Mouse (Mus musculus): ENCODE measurements at regions not wholly inside any gene's neighbourhood (a gene's known extent, or its start where the extent isn't known, plus 50 kb on each side); places are given as distances from the start of the nearest gene placed in this dataset.

GRCm38 (mm10) chr8:89246342-89246741 lies 202.4 kb upstream of the Sall1 start:
- no peak for ATAC-seq (replicated peaks; ENCODE audit: low read depth, poor library complexity, severe bottlenecking)

- no peak for ATAC-seq (replicated peaks; ENCODE audit: low read depth, poor library complexity, severe bottlenecking)
Observed at GRCm38 (mm10) chr8:89245131-89245751, 201.3 kb upstream of the Sall1 start.

DNA sequence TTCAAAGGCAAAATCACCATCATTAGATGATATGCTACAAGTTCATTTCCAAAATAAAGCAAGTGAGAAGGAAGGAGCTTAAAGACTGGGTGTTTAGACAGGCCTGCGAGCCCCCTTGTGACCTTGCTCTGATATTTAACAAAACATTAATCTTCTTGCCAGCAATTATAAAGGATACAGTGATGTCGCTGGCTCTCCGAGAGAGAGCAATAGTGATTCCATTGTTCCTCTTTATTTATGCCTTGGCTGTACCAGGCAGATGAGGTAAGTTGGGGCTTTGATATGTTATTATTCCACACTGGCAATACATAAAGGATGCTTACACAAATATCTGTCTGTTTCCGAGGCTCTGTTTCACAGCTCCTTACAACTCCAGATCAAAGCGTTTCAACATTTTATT lies 197.7 kb upstream of the Sall1 start:
- ATAC-seq (replicated peaks; ENCODE audit: low read depth, poor library complexity, severe bottlenecking), result no peak

- no peak for ATAC-seq (replicated peaks; ENCODE audit: low read depth, poor library complexity, severe bottlenecking)
Observed at GRCm38 (mm10) chr8:89239626-89240025, 195.7 kb upstream of the Sall1 start.

DNA sequence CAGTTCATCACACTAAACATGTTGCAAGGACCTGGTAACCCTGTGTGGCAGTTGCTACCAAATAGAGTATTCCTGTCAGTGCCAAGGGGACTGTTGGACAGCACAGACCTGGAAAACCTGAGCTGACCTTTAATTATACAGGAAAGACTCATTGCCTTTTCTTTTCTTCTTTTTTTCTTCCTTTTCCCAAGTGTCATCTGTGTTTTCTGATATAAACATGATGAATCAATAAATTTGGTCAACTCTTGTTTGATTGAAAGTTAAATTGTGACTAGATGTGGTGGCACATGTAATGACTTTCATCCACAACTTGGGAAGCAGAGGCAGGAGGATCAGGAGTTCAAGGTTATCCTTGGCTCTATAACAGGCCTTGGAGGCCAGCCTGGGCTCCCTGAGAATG lies 190.1 kb upstream of the Sall1 start:
- ATAC-seq (replicated peaks; ENCODE audit: low read depth, poor library complexity, severe bottlenecking), result no peak

- no peak for ATAC-seq (replicated peaks; ENCODE audit: low read depth, poor library complexity, severe bottlenecking)
Observed at GRCm38 (mm10) chr8:89232318-89232717, 188.4 kb upstream of the Sall1 start.

GRCm38 (mm10) chr8:89229144-89229543 lies 185.2 kb upstream of the Sall1 start:
- ATAC-seq (replicated peaks; ENCODE audit: low read depth, poor library complexity, severe bottlenecking), result no peak

GRCm38 (mm10) chr8:89220870-89221269 lies 176.9 kb upstream of the Sall1 start:
- ATAC-seq (replicated peaks; ENCODE audit: low read depth, poor library complexity, severe bottlenecking), result no peak

DNA sequence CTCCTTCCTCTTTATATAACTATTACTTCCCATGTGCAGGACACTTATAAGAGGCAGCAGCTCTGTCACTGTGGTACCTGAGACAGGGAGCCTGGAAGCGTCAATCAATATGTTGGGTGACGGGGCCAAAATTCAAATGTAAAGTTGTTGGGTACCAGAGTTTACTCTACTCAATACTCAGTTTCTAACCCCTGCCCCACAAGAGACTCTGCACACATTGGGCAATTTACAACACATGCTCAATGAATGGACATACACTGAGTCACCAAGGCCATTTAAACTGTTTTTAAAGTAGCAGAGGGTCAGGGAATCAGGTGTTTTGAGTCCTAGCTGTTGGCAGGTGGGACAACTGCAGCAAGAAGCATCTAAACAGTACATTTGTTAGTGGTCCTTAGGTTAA lies 176.4 kb upstream of the Sall1 start:
- ATAC-seq (replicated peaks; ENCODE audit: low read depth, poor library complexity, severe bottlenecking), result no peak

GRCm38 (mm10) chr8:89219156-89219555 lies 175.2 kb upstream of the Sall1 start:
- ATAC-seq (replicated peaks; ENCODE audit: low read depth, poor library complexity, severe bottlenecking), result no peak

DNA sequence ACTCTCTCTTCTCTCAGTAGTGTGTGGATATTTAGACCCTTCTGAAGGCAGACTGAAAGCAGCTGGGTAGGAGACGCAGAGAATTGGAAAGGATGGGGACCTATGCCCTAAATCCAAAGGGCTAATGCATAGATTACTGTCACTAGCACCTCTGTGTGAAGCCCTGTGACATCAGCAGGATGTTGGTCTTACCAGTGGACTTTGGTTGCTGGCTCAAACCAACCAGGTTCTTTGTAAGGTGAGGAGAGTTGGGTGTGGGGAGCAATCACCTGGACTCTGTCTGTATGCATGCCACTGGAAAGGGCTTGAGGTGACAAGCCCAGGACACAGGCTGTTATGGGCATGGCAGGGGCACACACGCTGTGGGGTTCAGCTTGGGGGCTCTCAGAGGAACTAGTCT lies 173.7 kb upstream of the Sall1 start:
- ATAC-seq (replicated peaks; ENCODE audit: low read depth, poor library complexity, severe bottlenecking), result no peak

- no peak for ATAC-seq (replicated peaks; ENCODE audit: low read depth, poor library complexity, severe bottlenecking)
Observed at GRCm38 (mm10) chr8:89211931-89212330, 168.0 kb upstream of the Sall1 start.

DNA sequence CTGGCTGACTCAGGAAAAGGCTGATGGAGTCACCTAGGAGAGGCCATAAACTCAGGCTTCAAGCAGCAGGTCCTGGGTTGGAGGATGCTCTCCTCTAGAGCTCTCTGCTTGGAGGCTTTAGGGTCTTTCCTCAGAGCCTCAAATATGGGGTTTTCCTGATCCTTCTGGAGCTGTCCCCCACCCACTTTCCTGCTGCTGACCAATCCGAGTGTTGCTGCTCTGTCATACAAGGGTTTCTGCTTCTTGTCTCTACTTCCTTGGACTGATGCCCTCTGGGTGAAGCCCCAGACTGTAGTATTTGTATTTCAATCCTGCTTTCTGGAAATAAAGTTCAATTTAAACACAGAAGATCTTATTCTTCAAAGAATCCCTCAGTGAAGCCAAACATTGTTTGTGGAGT lies 166.7 kb upstream of the Sall1 start:
- ATAC-seq (replicated peaks; ENCODE audit: low read depth, poor library complexity, severe bottlenecking), result no peak

GRCm38 (mm10) chr8:89207891-89208290 lies 163.9 kb upstream of the Sall1 start:
- no peak for ATAC-seq (replicated peaks; ENCODE audit: low read depth, poor library complexity, severe bottlenecking)

- no peak for ATAC-seq (replicated peaks; ENCODE audit: low read depth, poor library complexity, severe bottlenecking)
Observed at GRCm38 (mm10) chr8:89202484-89203096, 158.6 kb upstream of the Sall1 start.

DNA sequence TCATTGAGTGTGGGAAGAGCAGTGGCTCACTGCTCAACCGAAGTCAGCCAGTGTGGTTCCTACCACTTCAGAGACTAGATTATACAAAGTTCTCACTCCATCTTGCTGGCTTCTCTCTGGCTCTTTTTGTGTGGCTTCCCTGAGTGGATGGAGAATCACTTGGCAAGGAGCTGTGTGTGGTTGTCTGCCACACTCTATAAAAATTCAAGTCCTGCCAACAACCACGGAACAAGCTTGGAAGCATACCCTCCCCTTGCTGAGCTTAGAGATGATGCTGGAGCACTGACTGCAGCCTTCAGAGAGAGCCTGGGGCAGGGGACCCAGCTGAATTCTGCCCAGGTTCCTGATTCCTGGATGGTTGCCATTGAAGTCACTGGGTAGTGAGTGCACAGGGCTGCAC lies 156.3 kb upstream of the Sall1 start:
- no peak for ATAC-seq (replicated peaks; ENCODE audit: low read depth, poor library complexity, severe bottlenecking)

GRCm38 (mm10) chr8:89185314-89185713 lies 141.4 kb upstream of the Sall1 start:
- no peak for ATAC-seq (replicated peaks; ENCODE audit: low read depth, poor library complexity, severe bottlenecking)

DNA sequence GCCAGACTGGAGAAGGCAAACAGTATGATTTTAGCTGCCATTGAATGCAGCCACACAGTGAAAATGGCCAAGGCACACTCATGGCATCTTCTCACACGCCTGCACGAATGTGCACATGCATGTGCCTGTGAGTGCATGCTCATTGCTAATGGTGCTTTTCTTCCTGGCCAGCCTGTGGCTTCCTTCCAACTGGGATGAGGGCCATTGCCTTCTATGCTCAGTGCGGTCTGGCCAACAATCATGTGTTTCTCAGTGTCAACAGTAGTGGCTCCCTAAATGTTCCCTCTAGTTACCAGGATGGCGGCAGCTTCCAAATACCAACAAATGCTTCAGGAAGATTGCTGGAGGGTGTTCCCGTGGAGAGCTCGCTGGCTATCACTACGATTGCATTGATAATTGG lies 131.7 kb upstream of the Sall1 start:
- ATAC-seq (replicated peaks; ENCODE audit: low read depth, poor library complexity, severe bottlenecking), result no peak

DNA sequence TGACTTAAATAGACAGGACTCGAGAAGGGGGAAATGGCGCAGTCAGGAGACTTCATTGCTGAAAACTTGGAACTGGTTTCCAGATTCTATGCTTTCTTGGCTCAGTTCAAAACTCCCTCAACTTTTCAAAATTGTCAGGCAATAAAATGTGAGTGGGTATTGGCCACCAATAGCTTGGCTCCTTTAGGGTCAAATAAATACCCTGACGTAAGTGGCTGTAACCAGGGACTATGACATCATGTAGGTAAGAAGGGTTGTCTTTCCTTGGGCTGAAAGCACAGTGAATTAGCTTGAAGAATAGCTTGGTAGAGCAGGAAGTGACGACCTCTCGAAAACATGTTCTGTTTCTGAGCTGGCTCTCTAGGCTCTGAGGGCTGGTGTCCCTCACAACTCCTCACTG lies 127.6 kb upstream of the Sall1 start:
- no peak for ATAC-seq (replicated peaks; ENCODE audit: low read depth, poor library complexity, severe bottlenecking)

DNA sequence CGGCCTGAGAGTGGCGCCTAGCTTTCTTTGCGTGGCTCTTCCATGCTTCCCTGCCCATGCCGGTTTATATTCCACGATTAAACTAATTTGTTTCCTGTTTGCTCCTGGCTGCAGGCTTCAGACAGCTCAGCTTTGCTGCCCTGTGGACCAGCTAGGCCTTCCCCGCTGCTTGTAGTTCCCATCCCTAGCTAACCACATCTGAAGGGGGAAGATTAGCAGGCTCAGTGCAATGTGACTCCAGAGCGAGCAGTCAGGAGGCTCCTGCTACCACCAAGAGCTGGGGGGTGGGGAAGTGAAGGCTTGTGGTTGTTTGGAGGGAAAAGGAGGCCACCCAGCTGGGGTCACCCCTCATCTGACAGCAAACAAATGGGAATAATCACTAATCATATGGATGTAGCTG lies 125.5 kb upstream of the Sall1 start:
- no peak for ATAC-seq (replicated peaks; ENCODE audit: low read depth, poor library complexity, severe bottlenecking)

- ATAC-seq (replicated peaks; ENCODE audit: low read depth, poor library complexity, severe bottlenecking), result no peak
Observed at GRCm38 (mm10) chr8:89167026-89167425, 123.1 kb upstream of the Sall1 start.

DNA sequence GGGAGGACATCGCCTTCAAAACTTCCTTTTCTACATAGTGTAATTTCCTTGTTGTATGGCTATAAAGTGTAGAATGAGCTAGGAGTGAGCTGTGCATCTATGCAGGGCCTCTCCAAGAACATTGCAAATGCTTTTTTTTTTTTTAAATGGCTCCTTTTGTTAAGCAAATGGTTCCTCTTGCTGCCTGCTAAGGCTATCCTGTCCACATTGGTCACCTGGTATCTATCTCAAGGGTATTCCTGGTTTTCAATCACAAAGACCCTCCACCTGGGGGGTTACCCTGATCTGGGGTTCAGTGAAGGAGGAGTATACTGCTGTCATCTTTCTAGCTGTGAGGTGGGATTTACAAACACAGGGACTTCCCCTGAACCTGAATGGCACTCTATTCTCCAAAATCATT lies 112.9 kb upstream of the Sall1 start:
- no peak for ATAC-seq (replicated peaks; ENCODE audit: low read depth, poor library complexity, severe bottlenecking)

Data from common myeloid progenitor, adult 5-6 weeks (primary cell).